Mouse (Mus musculus): ENCODE measurements around the gene Mrpl58. TPM values are rescaled to one million over a fixed set of nuclear protein-coding genes. Genes with fewer than 3 reads are reported as not detected.

Gene Mrpl58
- polyA plus RNA-seq, 2 experiments: 37.8 to 90.7 TPM

DNA sequence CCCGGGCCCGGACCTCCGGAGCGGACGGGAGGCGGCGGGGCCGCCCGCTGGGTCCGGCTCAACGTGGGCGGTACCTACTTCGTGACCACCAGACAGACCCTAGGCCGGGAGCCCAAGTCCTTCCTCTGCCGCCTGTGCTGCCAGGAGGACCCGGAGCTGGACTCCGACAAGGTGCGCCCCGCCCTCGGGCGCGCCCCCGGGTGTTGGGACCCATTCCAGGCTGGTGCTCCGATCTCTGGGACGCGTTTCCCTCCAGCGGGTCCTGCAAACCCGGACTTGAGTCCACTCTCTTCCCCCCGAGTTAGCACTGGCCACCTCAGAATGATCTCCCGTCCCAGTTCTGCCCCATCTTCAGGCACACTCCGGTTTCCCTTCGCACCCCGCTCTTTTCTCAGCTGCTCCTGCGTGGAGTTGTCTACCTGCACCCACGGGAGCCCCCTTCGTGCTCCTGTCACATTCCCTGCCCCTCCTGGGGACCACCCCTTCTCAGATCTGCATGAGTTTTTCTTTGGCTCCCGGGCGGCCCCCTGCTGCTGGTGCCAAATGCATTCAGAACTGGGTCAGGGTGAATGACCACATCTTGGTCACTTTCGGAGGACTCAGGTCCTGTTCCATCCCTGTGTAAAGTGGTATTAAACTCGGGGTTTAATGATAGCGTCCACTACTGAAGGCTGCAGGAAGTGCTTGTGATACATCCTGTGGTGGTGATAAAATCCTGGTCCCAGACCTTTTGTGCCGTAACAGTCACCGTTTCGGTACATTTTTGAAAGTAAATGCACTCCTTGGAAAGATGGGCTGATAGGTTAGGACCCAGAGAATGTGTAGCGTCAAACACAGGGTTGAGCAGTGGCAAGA lies 17.0 kb downstream of the Mrpl58 start:
- peak overlapping the region; percentile 74 for H3K4me2 ChIP-seq (ENCODE audit: low read depth)
- DNase-seq (ENCODE audit: low read depth in 3 of 3, low spot score in 3 of 3): peak in 1 of 3 experiments; percentile 33
- peak overlapping the region; percentile 77 to 84 for H3K4me3 ChIP-seq (ENCODE audit: insufficient read depth in 1 of 2, low read depth in 2 of 2, low read length in 2 of 2)
- peaks cover 13 to 17% of the 10 kb centered on the region in 2 experiments; a peak in 3 of 4 replicates for H3K4me1 ChIP-seq (replicated peaks; ENCODE audit: control insufficient read depth in 2 of 2, insufficient read depth in 2 of 2, low read length in 1 of 2)
- TF ChIP-seq EP300 (IDR thresholded peaks at IDR 0.05; ENCODE audit: low read depth) (no peak), CTCF (IDR thresholded peaks at IDR 0.05; ENCODE audit: low read depth) (no peak)
- ATAC-seq (ENCODE audit: insufficient read depth): peak; percentile 75
- WGBS (ENCODE audit: insufficient replicate concordance): 2% methylated on average over 45 of the region's 45 CpGs
- H3K36me3 ChIP-seq (replicated peaks; ENCODE audit: control insufficient read depth, insufficient read depth, low read depth): peaks cover 20% of the 10 kb centered on the region
- H3K27ac ChIP-seq: peak overlapping the region; percentile 6
- peak overlapping the region; percentile 95 for H3K9ac ChIP-seq (replicated peaks)
- no peaks in the 10 kb centered on the region for H3K27me3 ChIP-seq (ENCODE audit: control insufficient read depth, insufficient read depth, low read length)
- H3K9me3 ChIP-seq (ENCODE audit: control insufficient read depth, low read length): no peaks in the 10 kb centered on the region

GRCm38 (mm10) chr11:115421328-115421727 lies 17.8 kb downstream of the Mrpl58 start:
- WGBS (ENCODE audit: insufficient replicate concordance): 76% methylated on average over 1 of the region's 1 CpGs
- DNase-seq (ENCODE audit: low read depth in 3 of 3, low spot score in 3 of 3): no peak
- Histone ChIP-seq H3K9me3 (ENCODE audit: control insufficient read depth, low read length) (no peaks in the 10 kb centered on the region), H3K27me3 (ENCODE audit: control insufficient read depth, insufficient read depth, low read length) (no peaks in the 10 kb centered on the region), H3K36me3 (replicated peaks; ENCODE audit: control insufficient read depth, insufficient read depth, low read depth) (peaks cover 13% of the 10 kb centered on the region), H3K4me1 (replicated peaks; ENCODE audit: control insufficient read depth in 2 of 2, insufficient read depth in 2 of 2, low read length in 1 of 2) (peaks cover 13 to 17% of the 10 kb centered on the region in 2 experiments; a peak in 3 of 4 replicates), H3K27ac (no peak overlapping the region), H3K4me3 (ENCODE audit: insufficient read depth in 1 of 2, low read depth in 2 of 2, low read length in 2 of 2) (peak overlapping the region in 1 of 2 experiments; percentile 84; a peak in 1 of 4 replicates), H3K4me2 (ENCODE audit: low read depth) (peak overlapping the region; percentile 74), H3K9ac (replicated peaks) (no peak overlapping the region)
- ATAC-seq (ENCODE audit: insufficient read depth): no peak
- TF ChIP-seq EP300 (IDR thresholded peaks at IDR 0.05; ENCODE audit: low read depth) (no peak), CTCF (IDR thresholded peaks at IDR 0.05; ENCODE audit: low read depth) (no peak)

DNA sequence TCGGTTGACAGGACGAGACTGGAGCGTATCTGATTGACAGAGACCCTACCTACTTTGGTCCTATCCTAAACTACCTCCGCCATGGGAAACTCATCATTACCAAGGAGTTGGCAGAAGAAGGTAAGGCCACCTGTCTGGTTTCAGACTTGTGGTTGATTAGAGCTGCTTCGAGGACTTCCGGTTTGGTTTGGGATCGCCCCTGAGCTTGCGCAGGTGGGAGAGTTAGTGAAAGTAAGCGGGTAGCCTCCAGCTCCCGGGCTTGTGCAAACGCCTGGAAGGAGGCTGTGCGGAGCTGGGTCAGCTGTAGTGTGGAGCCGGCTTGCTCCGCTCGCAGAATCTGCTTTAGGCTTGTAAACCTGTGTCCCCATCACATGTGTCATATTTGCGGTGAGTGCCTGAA lies 18.4 kb downstream of the Mrpl58 start:
- no peak for ATAC-seq (ENCODE audit: insufficient read depth)
- 89% methylated on average over 16 of the region's 16 CpGs for WGBS (ENCODE audit: insufficient replicate concordance)
- no peak overlapping the region for H3K4me2 ChIP-seq (ENCODE audit: low read depth)

GRCm38 (mm10) chr11:115423091-115423490 lies 19.5 kb downstream of the Mrpl58 start:
- peaks cover 13 to 16% of the 10 kb centered on the region in 2 experiments; a peak in 3 of 4 replicates for H3K4me1 ChIP-seq (replicated peaks; ENCODE audit: control insufficient read depth in 2 of 2, insufficient read depth in 2 of 2, low read length in 1 of 2)
- no peak for ATAC-seq (ENCODE audit: insufficient read depth)
- no peak overlapping the region for H3K27ac ChIP-seq
- TF ChIP-seq CTCF (IDR thresholded peaks at IDR 0.05; ENCODE audit: low read depth) (no peak), EP300 (IDR thresholded peaks at IDR 0.05; ENCODE audit: low read depth) (no peak)
- no peak overlapping the region for H3K4me2 ChIP-seq (ENCODE audit: low read depth)
- no peaks in the 10 kb centered on the region for H3K27me3 ChIP-seq (ENCODE audit: control insufficient read depth, insufficient read depth, low read length)
- DNase-seq (ENCODE audit: low read depth in 3 of 3, low spot score in 3 of 3): no peak
- no peaks in the 10 kb centered on the region for H3K9me3 ChIP-seq (ENCODE audit: control insufficient read depth, low read length)
- H3K4me3 ChIP-seq (ENCODE audit: insufficient read depth in 1 of 2, low read depth in 2 of 2, low read length in 2 of 2): no peak overlapping the region
- 61% methylated on average over 3 of the region's 3 CpGs for WGBS (ENCODE audit: insufficient replicate concordance)
- H3K9ac ChIP-seq (replicated peaks): no peak overlapping the region
- no peaks in the 10 kb centered on the region for H3K36me3 ChIP-seq (replicated peaks; ENCODE audit: control insufficient read depth, insufficient read depth, low read depth)

More for the DNA sequence above, 18.4 kb downstream of the Mrpl58 start:
- peaks cover 13 to 17% of the 10 kb centered on the region in 2 experiments; a peak in 3 of 4 replicates for H3K4me1 ChIP-seq (replicated peaks; ENCODE audit: control insufficient read depth in 2 of 2, insufficient read depth in 2 of 2, low read length in 1 of 2)
- no peak for TF ChIP-seq CTCF (IDR thresholded peaks at IDR 0.05; ENCODE audit: low read depth)
- no peak for TF ChIP-seq EP300 (IDR thresholded peaks at IDR 0.05; ENCODE audit: low read depth)
- DNase-seq (ENCODE audit: low read depth in 3 of 3, low spot score in 3 of 3): no peak
- no peak overlapping the region for H3K27ac ChIP-seq
- H3K36me3 ChIP-seq (replicated peaks; ENCODE audit: control insufficient read depth, insufficient read depth, low read depth): peaks cover 6% of the 10 kb centered on the region
- H3K27me3 ChIP-seq (ENCODE audit: control insufficient read depth, insufficient read depth, low read length): no peaks in the 10 kb centered on the region
- no peak overlapping the region for H3K9ac ChIP-seq (replicated peaks)
- H3K9me3 ChIP-seq (ENCODE audit: control insufficient read depth, low read length): no peaks in the 10 kb centered on the region
- H3K4me3 ChIP-seq (ENCODE audit: insufficient read depth in 1 of 2, low read depth in 2 of 2, low read length in 2 of 2): no peak overlapping the region

DNA sequence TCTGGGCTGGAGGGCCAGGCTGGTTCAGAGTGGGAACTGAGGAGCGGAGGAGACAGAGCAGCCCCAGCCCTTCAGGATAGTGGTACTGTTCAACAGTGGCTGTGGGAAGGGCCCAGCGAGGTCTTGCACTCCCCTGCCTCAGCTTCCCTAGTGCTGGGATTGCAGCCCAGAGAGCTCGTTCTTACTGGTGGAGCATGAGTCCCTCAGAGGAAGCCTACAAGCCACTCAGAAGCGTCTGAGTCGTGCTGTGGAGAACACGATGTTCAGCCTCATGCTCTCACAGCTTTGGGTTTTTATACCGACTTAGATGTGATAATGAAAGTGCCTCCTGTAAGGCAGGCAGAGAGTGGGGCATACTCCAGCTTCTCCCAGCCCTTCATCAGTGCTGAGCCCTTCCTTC lies 21.1 kb downstream of the Mrpl58 start:
- 70% methylated on average over 7 of the region's 7 CpGs for WGBS (ENCODE audit: insufficient replicate concordance)
- ATAC-seq (ENCODE audit: insufficient read depth): no peak
- no peak overlapping the region for H3K4me3 ChIP-seq (ENCODE audit: insufficient read depth in 1 of 2, low read depth in 2 of 2, low read length in 2 of 2)
- H3K36me3 ChIP-seq (replicated peaks; ENCODE audit: control insufficient read depth, insufficient read depth, low read depth): no peaks in the 10 kb centered on the region
- H3K4me2 ChIP-seq (ENCODE audit: low read depth): no peak overlapping the region
- no peak overlapping the region for H3K9ac ChIP-seq (replicated peaks)
- no peak overlapping the region for H3K27ac ChIP-seq
- no peaks in the 10 kb centered on the region for H3K27me3 ChIP-seq (ENCODE audit: control insufficient read depth, insufficient read depth, low read length)
- H3K4me1 ChIP-seq (replicated peaks; ENCODE audit: control insufficient read depth in 2 of 2, insufficient read depth in 2 of 2, low read length in 1 of 2): peaks cover 8 to 9% of the 10 kb centered on the region in 2 experiments; a peak in 3 of 4 replicates
- no peaks in the 10 kb centered on the region for H3K9me3 ChIP-seq (ENCODE audit: control insufficient read depth, low read length)
- DNase-seq (ENCODE audit: low read depth in 3 of 3, low spot score in 3 of 3): no peak
- no peak for TF ChIP-seq CTCF (IDR thresholded peaks at IDR 0.05; ENCODE audit: low read depth)

All from liver, embryonic 14.5 days (tissue).